Mouse (Mus musculus) midbrain, embryonic 12.5 days (tissue): Measurements from ENCODE around the gene Plcxd1. TPM values are rescaled to one million over a fixed set of nuclear protein-coding genes. Genes with fewer than 3 reads are reported as not detected.

Experiments
- ATAC-seq: fragments of 200-750 bp; cut with Nextera tagmentation; 2 replicates; pipeline ENCODE4 v1.8.0; 2017; ENCODE audit warnings: low read depth, moderate TSS enrichment, moderate library complexity; ENCODE audit not compliant: low FRiP score
- H3K27ac ChIP-seq: fragments of 300-500 bp; sonication (generic); replicated peaks from 2 replicates; pipeline ENCODE4 v1.5.1; 2016; ENCODE audit warnings: mild to moderate bottlenecking
- H3K27me3 ChIP-seq: fragments of 300-500 bp; sonication (generic); 2 replicates; pipeline ENCODE4 v1.6.1; 2016; ENCODE audit warnings: mild to moderate bottlenecking
- H3K36me3 ChIP-seq: fragments of 300-500 bp; sonication (generic); 2 replicates; pipeline ENCODE4 v1.6.1; 2016
- H3K4me1 ChIP-seq: fragments of 300-500 bp; sonication (generic); 2 replicates; pipeline ENCODE4 v1.6.1; 2016
- H3K4me2 ChIP-seq: fragments of 300-500 bp; sonication (generic); replicated peaks from 2 replicates; pipeline ENCODE4 v1.6.1; 2016; ENCODE audit warnings: mild to moderate bottlenecking, moderate library complexity
- H3K4me3 ChIP-seq: fragments of 300-500 bp; sonication (generic); 2 replicates; pipeline ENCODE4 v1.5.1; 2016; ENCODE audit warnings: mild to moderate bottlenecking
- H3K9ac ChIP-seq: fragments of 300-500 bp; sonication (generic); replicated peaks from 2 replicates; pipeline ENCODE4 v1.6.1; 2016; ENCODE audit warnings: mild to moderate bottlenecking, moderate library complexity
- H3K9me3 ChIP-seq: fragments of 300-500 bp; sonication (generic); 2 replicates; pipeline ENCODE4 v1.6.1; 2016; ENCODE audit warnings: mild to moderate bottlenecking
- WGBS: fragments of 180-500 bp; shearing (Covaris S2); methylation state at CpG from one replicate; pipeline ENCODE4 v1.1.7; 2016; 5-methylcytosine and 5-hydroxymethylcytosine counted together
- polyA plus RNA-seq: library from polyadenylated mRNA; unstranded; fragments of >200 nt; fragmentation: Nextera tagmentation; extraction: Ambion mirVana; gene quantifications from 2 replicates; pipeline ENCODE4 v1.2.1, GENCODE M21; 2016

The Plcxd1 gene
- polyA plus RNA-seq, 1 experiment from 2014 or later, result 1.3 TPM

- H3K9ac ChIP-seq, result no peak overlapping the region
- ATAC-seq, result peak; percentile 23
- peak overlapping the region; percentile 60 for H3K4me2 ChIP-seq
- peaks cover 37% of the 10 kb centered on the region for H3K36me3 ChIP-seq
- peaks cover 27% of the 10 kb centered on the region for H3K27me3 ChIP-seq
- H3K4me1 ChIP-seq, result peaks cover 30% of the 10 kb centered on the region
- H3K9me3 ChIP-seq, result no peaks in the 10 kb centered on the region
- no peak overlapping the region for H3K27ac ChIP-seq
- peak overlapping the region; percentile 31 for H3K4me3 ChIP-seq
- WGBS, result 26% methylated on average over 34 of the region's 34 CpGs
Observed at GRCm38 (mm10) chr5:110101716-110102347, 2.1 kb downstream of the Plcxd1 start.

- 91% methylated on average over 13 of the region's 13 CpGs for WGBS
- Histone ChIP-seq H3K27ac (no peak overlapping the region), H3K36me3 (peaks cover 37% of the 10 kb centered on the region), H3K9me3 (no peaks in the 10 kb centered on the region), H3K27me3 (peaks cover 27% of the 10 kb centered on the region), H3K4me3 (no peak overlapping the region), H3K9ac (no peak overlapping the region), H3K4me1 (peaks cover 33% of the 10 kb centered on the region), H3K4me2 (no peak overlapping the region)
- no peak for ATAC-seq
Observed at GRCm38 (mm10) chr5:110102429-110102828, 2.7 kb downstream of the Plcxd1 start.

GRCm38 (mm10) chr5:110102853-110103625 is 3.3 kb downstream of the Plcxd1 start:
- Histone ChIP-seq H3K36me3 (peaks cover 37% of the 10 kb centered on the region), H3K4me2 (no peak overlapping the region), H3K27me3 (peaks cover 27% of the 10 kb centered on the region), H3K9ac (no peak overlapping the region), H3K9me3 (no peaks in the 10 kb centered on the region), H3K4me3 (no peak overlapping the region), H3K4me1 (peaks cover 33% of the 10 kb centered on the region), H3K27ac (no peak overlapping the region)
- ATAC-seq, result no peak
- 93% methylated on average over 19 of the region's 19 CpGs for WGBS

- ATAC-seq, result no peak
- Histone ChIP-seq H3K36me3 (peaks cover 37% of the 10 kb centered on the region), H3K27ac (no peak overlapping the region), H3K4me1 (peaks cover 33% of the 10 kb centered on the region), H3K4me2 (no peak overlapping the region), H3K4me3 (no peak overlapping the region), H3K9me3 (no peaks in the 10 kb centered on the region), H3K9ac (no peak overlapping the region), H3K27me3 (peaks cover 27% of the 10 kb centered on the region)
- 97% methylated on average over 27 of the region's 27 CpGs for WGBS
Observed at GRCm38 (mm10) chr5:110103901-110104615, 4.3 kb downstream of the Plcxd1 start.

- 94% methylated on average over 36 of the region's 36 CpGs for WGBS
Observed at GRCm38 (mm10) chr5:110104616-110105380, 5.0 kb downstream of the Plcxd1 start.

GRCm38 (mm10) chr5:110106140-110106871 is 6.5 kb downstream of the Plcxd1 start:
- Histone ChIP-seq H3K27ac (no peak overlapping the region), H3K4me1 (peaks cover 24% of the 10 kb centered on the region), H3K9ac (peak overlapping the region; percentile 80), H3K36me3 (peaks cover 37% of the 10 kb centered on the region), H3K9me3 (no peaks in the 10 kb centered on the region), H3K4me3 (peak overlapping the region; percentile 54), H3K27me3 (peaks cover 11% of the 10 kb centered on the region; the same call in 1 of the 2 replicates), H3K4me2 (peak overlapping the region; percentile 93)
- 95% methylated on average over 26 of the region's 26 CpGs for WGBS
- ATAC-seq, result no peak

More at GRCm38 (mm10) chr5:110104616-110105380, 5.0 kb downstream of the Plcxd1 start:
- peaks cover 37% of the 10 kb centered on the region for H3K36me3 ChIP-seq
- peaks cover 31% of the 10 kb centered on the region for H3K4me1 ChIP-seq
- no peak overlapping the region for H3K9ac ChIP-seq
- H3K27me3 ChIP-seq, result peaks cover 26% of the 10 kb centered on the region
- H3K9me3 ChIP-seq, result no peaks in the 10 kb centered on the region
- H3K4me2 ChIP-seq, result no peak overlapping the region
- H3K27ac ChIP-seq, result no peak overlapping the region
- ATAC-seq, result no peak
- H3K4me3 ChIP-seq, result no peak overlapping the region

GRCm38 (mm10) chr5:110106901-110107564 is 7.3 kb downstream of the Plcxd1 start:
- Histone ChIP-seq H3K9ac (peak overlapping the region; percentile 80), H3K4me2 (peak overlapping the region; percentile 93), H3K9me3 (no peaks in the 10 kb centered on the region), H3K4me3 (peak overlapping the region; percentile 54), H3K27ac (peak overlapping the region; percentile 86), H3K4me1 (peaks cover 17% of the 10 kb centered on the region), H3K36me3 (peaks cover 42% of the 10 kb centered on the region), H3K27me3 (peaks cover 4% of the 10 kb centered on the region; the same call in 1 of the 2 replicates)
- WGBS, result 18% methylated on average over 39 of the region's 41 CpGs
- peak; percentile 31 for ATAC-seq

- peak within 1 kb of the TSS; percentile 93 for H3K4me2 ChIP-seq
- H3K4me3 ChIP-seq, result peak within 1 kb of the TSS; percentile 54
- H3K9ac ChIP-seq, result peak within 1 kb of the TSS; percentile 80
- peak; percentile 80 for ATAC-seq
- H3K27ac ChIP-seq, result peak within 1 kb of the TSS; percentile 86
- no peaks in the 10 kb centered on the region for H3K9me3 ChIP-seq
- under 1% methylated on average over 69 of the region's 71 CpGs for WGBS
- peaks cover 17% of the 10 kb centered on the region for H3K4me1 ChIP-seq
- no peaks in the 10 kb centered on the region for H3K27me3 ChIP-seq
- peaks cover 46% of the 10 kb centered on the region for H3K36me3 ChIP-seq
Observed at GRCm38 (mm10) chr5:110107581-110108304, 8.0 kb downstream of the Plcxd1 start, which contains the start of gene Gtpbp6. Gene Gtpbp6, minus strand, starts transcription at chr5:110108197.

- 0% methylated on average over 7 of the region's 7 CpGs for WGBS
- Histone ChIP-seq H3K4me2 (peak overlapping the region; percentile 93), H3K9me3 (no peaks in the 10 kb centered on the region), H3K4me1 (peaks cover 17% of the 10 kb centered on the region), H3K9ac (no peak overlapping the region), H3K36me3 (peaks cover 46% of the 10 kb centered on the region), H3K4me3 (peak overlapping the region; percentile 54), H3K27ac (peak overlapping the region; percentile 86), H3K27me3 (no peaks in the 10 kb centered on the region)
- no peak for ATAC-seq
Observed at GRCm38 (mm10) chr5:110108305-110108628, 8.5 kb downstream of the Plcxd1 start.

GRCm38 (mm10) chr5:110109991-110110441 is 10.2 kb downstream of the Plcxd1 start, which contains the start of gene Zfp605:
Gene Zfp605, plus strand, starts transcription at chr5:110110092.
- H3K9me3 ChIP-seq, result no peaks in the 10 kb centered on the region
- H3K9ac ChIP-seq, result peak within 1 kb of the TSS; percentile 68
- ATAC-seq, result peak; percentile 64
- H3K4me1 ChIP-seq, result peaks cover 17% of the 10 kb centered on the region
- no peaks in the 10 kb centered on the region for H3K27me3 ChIP-seq
- under 1% methylated on average over 12 of the region's 12 CpGs for WGBS
- H3K36me3 ChIP-seq, result peaks cover 41% of the 10 kb centered on the region
- H3K4me2 ChIP-seq, result peak within 1 kb of the TSS; percentile 74
- H3K27ac ChIP-seq, result peak within 1 kb of the TSS; percentile 91
- H3K4me3 ChIP-seq, result peak within 1 kb of the TSS; percentile 68
